Mouse (Mus musculus) G1E-ER4 (cell line): ENCODE results near the gene Trim34b. TPM values are rescaled to one million over a fixed set of nuclear protein-coding genes. Genes with fewer than 3 reads are reported as not detected.
"Not testable (repeated sequence)": the region's sequence is repeated elsewhere in the genome, so short reads cannot be mapped to it uniquely, and the experiment has no call there.

ENCODE experiments used
- GATA1 ChIP-seq: IDR thresholded peaks from one replicate; pipeline ENCODE4 v1.8.0; 2012; ENCODE audit warnings: low read length, inconsistent platforms
- polyA plus RNA-seq: library from polyadenylated mRNA; stranded (reverse); fragments of >175 nt; gene quantifications from 2 replicates; pipeline ENCODE4 v1.2.3, GENCODE M21; 2012

Gene Trim34b
- 0.09 and 0.14 TPM in 2 replicates for polyA plus RNA-seq

GRCm38 (mm10) chr7:104329171-104329570, at the start of gene Trim34b:
TSS of gene Trim34b (plus strand) at chr7:104329471.
- not testable (repeated sequence) for TF ChIP-seq GATA1

DNA sequence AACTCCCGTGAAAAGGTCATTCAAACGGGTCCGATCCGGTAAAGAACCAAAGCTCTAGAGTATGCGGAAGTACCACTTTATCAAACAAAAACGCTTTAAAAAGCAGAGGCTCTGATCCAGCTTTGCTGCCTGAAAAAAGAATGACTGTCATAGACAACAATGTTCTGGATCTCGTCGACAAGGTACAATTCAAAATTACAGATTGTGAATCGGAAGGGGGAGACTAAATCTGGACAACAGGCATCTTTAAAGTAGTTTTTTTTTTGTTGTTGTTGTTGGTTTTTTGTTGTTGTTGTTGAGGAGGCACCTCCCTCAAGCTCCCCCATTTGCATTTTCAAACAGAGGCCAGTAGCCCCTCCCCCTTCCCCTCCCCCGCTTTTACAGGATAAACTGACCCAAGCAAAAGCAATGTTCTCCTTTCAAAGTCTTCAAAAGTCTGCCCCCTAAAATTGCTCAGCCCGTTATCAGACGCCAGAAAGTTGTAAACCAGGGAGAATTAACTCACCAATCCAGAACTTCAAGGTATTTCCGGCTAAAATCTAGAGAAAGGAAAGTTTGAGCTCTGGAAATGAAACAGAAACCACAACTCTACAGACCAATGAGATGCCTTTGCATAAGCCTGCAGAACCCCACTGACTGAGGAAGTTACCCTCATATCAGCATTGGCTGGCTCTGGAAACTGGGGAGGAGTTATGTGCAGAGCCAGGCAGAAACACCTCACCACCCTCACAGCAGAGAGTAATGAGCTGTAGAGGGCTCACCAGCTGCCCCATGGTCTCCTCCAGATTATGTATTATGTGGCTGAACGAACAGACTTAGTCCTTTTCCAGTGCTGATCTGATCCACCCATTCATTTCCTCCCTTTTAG, 41.5 kb upstream of the Trim34b start, which contains the start of gene Trim5:
TSS of gene Trim5 (minus strand) at position 519 of the 868 bp plus-strand sequence.
- TF ChIP-seq GATA1: not testable (repeated sequence)

DNA sequence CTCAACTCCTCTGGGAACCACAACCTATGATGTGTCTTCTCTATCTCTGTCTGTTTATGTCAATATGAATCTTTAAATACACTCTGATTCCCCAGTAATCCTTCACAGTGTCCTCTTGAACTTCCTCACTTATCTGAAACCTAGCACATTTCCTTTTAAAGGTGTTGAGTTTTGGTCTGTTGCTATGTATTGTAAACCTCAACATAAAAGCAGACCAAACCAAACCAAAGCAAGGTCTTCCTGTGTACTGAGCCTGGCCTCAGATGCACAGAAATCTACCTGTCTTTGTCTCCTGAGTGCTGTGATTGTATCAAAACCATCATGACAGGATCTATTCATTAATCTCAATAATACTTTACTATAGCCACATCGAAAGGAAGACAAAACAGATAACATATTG, 38.6 kb upstream of the Trim34b start:
- no peak for TF ChIP-seq GATA1

DNA sequence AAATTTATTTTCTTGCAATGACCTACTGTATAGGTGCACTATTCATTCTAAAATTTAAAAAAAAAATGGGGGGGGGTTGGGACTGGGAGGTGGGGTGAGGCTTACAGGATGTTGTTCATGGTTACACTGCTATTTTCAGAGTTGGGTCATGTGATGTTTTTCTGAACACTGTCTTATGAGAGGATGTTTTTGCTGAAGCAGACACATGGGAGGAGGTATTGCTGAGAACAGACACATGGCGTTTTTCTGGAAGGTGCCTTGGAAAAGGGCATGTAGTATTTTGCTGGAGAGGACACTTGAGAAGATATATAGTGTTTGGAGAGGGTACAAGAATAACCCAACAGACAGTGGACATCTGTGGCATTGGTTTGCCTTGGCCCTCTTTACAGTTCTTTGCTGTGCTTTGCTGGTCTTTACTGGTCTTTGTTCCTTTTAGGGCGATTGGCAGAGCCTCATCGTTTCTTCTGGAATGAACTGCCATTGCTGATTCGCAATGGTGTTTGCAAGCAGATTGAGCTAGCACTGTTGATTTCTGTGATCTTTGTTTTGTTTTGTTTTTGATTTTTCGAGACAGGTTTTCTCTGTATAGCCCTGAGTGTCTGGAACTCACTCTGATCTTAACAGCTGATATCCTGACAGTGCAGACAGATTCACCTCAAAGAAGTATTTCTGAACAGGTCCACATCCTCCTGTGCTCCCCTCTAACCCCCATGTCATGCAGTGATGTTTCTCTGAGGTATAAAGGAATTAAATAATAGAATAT, 37.5 kb upstream of the Trim34b start:
- no peak for TF ChIP-seq GATA1

GRCm38 (mm10) chr7:104314796-104315353, 14.4 kb upstream of the Trim34b start:
- no peak for TF ChIP-seq GATA1

DNA sequence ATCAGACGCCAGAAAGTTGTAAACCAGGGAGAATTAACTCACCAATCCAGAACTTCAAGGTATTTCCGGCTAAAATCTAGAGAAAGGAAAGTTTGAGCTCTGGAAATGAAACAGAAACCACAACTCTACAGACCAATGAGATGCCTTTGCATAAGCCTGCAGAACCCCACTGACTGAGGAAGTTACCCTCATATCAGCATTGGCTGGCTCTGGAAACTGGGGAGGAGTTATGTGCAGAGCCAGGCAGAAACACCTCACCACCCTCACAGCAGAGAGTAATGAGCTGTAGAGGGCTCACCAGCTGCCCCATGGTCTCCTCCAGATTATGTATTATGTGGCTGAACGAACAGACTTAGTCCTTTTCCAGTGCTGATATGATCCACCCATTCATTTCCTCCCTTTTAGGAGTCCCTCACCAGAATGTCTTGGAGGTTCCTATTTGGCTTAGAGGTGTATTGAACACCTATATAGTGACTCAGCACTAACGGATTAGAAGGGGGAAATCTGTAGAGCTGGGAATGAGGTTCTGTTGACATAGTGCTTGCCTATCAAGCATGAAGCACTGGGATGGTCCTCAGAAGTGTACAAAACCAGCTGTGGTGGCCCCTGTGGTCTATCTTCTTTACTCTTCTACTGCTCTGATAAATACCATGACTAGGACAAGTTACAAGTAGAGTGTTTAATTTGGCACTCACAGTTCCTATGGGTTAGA, 13.7 kb upstream of the Trim34b start, which contains the start of gene Trim12a:
TSS of gene Trim12a (minus strand) at position 98 of the 712 bp plus-strand sequence.
- TF ChIP-seq GATA1: not testable (repeated sequence)

- no peak for TF ChIP-seq GATA1
These were observed 7.2 kb upstream of the Trim34b start for GRCm38 (mm10) chr7:104322028-104322427.

DNA sequence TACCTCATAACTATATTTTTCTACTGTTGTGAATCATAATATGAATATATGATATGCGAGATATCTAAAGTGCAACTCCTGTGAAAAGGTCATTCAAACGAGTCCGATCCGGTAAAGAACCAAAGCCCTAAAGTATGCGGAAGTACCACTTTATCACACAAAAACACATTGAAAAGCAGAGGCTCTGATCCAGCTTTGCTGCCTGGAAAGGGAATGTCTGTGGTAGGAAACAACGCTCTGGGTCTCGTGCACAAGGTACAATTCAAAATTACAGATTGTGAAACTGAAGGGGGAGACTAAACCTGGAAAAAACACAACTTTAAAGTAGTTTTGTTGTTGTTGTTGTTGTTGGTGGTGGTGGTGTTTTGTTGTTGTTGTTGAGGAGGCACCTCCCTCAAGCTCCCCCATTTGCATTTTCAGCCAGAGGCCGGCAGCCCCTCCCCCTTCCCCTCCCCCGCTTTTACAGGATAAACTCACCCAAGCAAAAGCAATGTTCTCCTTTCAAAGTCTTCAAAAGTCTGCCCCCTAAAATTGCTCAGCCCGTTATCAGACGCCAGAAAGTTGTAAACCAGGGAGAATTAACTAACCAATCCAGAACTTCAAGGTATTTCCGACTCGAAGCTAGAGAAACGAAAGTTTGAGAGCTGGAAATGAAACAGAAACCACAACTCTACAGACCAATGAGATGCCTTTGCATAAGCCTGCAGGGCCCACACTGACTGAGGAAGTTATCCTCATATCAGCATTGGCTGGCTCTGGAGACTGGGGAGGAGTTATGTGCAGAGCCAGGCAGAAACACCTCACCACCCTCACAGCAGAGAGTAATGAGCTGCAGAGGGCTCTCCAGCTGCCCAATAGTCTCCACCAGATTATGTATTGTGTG, 23.7 kb downstream of the Trim34b start, which contains the start of gene Trim12c:
TSS of gene Trim12c (minus strand) at position 646 of the 883 bp plus-strand sequence.
- no peak for TF ChIP-seq GATA1

DNA sequence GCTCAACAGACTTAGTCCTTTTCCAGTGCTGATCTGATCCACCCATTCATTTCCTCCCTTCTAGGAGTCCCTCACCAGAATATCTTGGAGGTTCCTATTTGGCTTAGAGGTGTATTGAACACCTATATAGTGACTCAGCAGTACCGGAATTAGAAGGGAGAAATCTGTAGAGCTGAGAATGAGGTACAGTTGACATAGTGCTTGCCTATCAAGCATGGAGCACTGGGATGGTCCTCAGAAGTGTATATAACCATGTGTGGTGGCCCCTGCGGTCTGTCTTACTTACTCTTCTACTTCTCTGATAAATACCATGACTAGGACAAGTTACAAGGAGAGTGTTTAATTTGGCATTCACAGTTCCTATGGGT, 24.3 kb downstream of the Trim34b start:
- TF ChIP-seq GATA1: no peak

- TF ChIP-seq GATA1: no peak
These were observed 37.1 kb downstream of the Trim34b start for GRCm38 (mm10) chr7:104366339-104366738.

GRCm38 (mm10) chr7:104369736-104370414, 40.6 kb downstream of the Trim34b start, which contains the start of gene Trim30b:
TSS of gene Trim30b (minus strand) at chr7:104369884.
- TF ChIP-seq GATA1: no peak

Other genes starting within 250 kb of the Trim34b start
- gene Olfr645, start 244.0 kb upstream of the Trim34b start, polyA plus RNA-seq: not detected in 2 replicates
- not detected in 2 replicates for gene Olfr646, start 224.6 kb upstream of the Trim34b start, polyA plus RNA-seq
- not detected in 2 replicates for gene Ubqln5, start 199.6 kb upstream of the Trim34b start, polyA plus RNA-seq
- gene Olfr643, start 192.1 kb upstream of the Trim34b start, polyA plus RNA-seq: not detected in 2 replicates
- not detected in 2 replicates for gene Ubqln3, start 186.2 kb upstream of the Trim34b start, polyA plus RNA-seq
- gene Ubqlnl, start 178.9 kb upstream of the Trim34b start, polyA plus RNA-seq: not detected in 2 replicates
- not detected in 2 replicates for gene Olfm5, start 164.6 kb upstream of the Trim34b start, polyA plus RNA-seq
- not detected in 2 replicates for gene Olfr648, start 146.1 kb upstream of the Trim34b start, polyA plus RNA-seq
- gene Olfr649, start 133.5 kb upstream of the Trim34b start, polyA plus RNA-seq: not detected in 2 replicates
- gene Trim6, start 110.7 kb upstream of the Trim34b start, polyA plus RNA-seq: not detected in 2 replicates
- 0.09 and 0.11 TPM in 2 replicates for gene Trim34a, start 85.0 kb upstream of the Trim34b start, polyA plus RNA-seq
- gene Trim5, start 41.4 kb upstream of the Trim34b start, polyA plus RNA-seq: not detected in 2 replicates
- gene Trim12a, start 14.0 kb upstream of the Trim34b start, polyA plus RNA-seq: not detected in 2 replicates
- 1.2 and 1.5 TPM in 2 replicates for gene Trim12c, start 23.9 kb downstream of the Trim34b start, polyA plus RNA-seq
- gene Trim30b, start 40.4 kb downstream of the Trim34b start, polyA plus RNA-seq: not detected in 2 replicates
- gene Trim30c, start 71.4 kb downstream of the Trim34b start, polyA plus RNA-seq: not detected in 2 replicates
- not detected in 2 replicates for gene Trim30a, start 135.7 kb downstream of the Trim34b start, polyA plus RNA-seq
- gene Trim30d, start 178.4 kb downstream of the Trim34b start, polyA plus RNA-seq: not detected in 2 replicates
- not detected in 2 replicates for gene Olfr651, start 220.7 kb downstream of the Trim34b start, polyA plus RNA-seq
- gene Olfr652, start 231.4 kb downstream of the Trim34b start, polyA plus RNA-seq: not detected in 2 replicates
- gene Olfr653, start 247.8 kb downstream of the Trim34b start, polyA plus RNA-seq: not detected in 2 replicates